Mouse (Mus musculus): ENCODE data around the gene Ftsj3. TPM values are rescaled to one million over a fixed set of nuclear protein-coding genes. Genes with fewer than 3 reads are reported as not detected.
"Not testable (repeated sequence)": the region's sequence is repeated elsewhere in the genome, so short reads cannot be mapped to it uniquely, and the experiment has no call there.

Gene Ftsj3
- total RNA-seq, 4 experiments from 2014 or later: 24.2 to 34.4 (median 29.6) TPM

- no peak for DNase-seq (ENCODE audit: low spot score in 2 of 2)
Observed at GRCm38 (mm10) chr11:106269060-106269431, 13.2 kb upstream of the Ftsj3 start.

GRCm38 (mm10) chr11:106268326-106269059, 12.6 kb upstream of the Ftsj3 start:
- DNase-seq (ENCODE audit: low spot score in 2 of 2): no peak

- DNase-seq (ENCODE audit: low spot score in 2 of 2): no peak
Observed at GRCm38 (mm10) chr11:106267871-106268270, 12.0 kb upstream of the Ftsj3 start.

GRCm38 (mm10) chr11:106267311-106267852, 11.5 kb upstream of the Ftsj3 start:
- DNase-seq (ENCODE audit: low spot score in 2 of 2): no peak

GRCm38 (mm10) chr11:106266431-106266830, 10.6 kb upstream of the Ftsj3 start:
- DNase-seq (ENCODE audit: low spot score in 2 of 2): no peak

GRCm38 (mm10) chr11:106265570-106265969, 9.7 kb upstream of the Ftsj3 start:
- no peak for DNase-seq (ENCODE audit: low spot score in 2 of 2)

GRCm38 (mm10) chr11:106264988-106265387, 9.1 kb upstream of the Ftsj3 start:
- DNase-seq (ENCODE audit: low spot score in 2 of 2): no peak

- no peak for DNase-seq (ENCODE audit: low spot score in 2 of 2)
Observed at GRCm38 (mm10) chr11:106263963-106264362, 8.1 kb upstream of the Ftsj3 start.

GRCm38 (mm10) chr11:106260826-106261450, 5.1 kb upstream of the Ftsj3 start:
- no peak for DNase-seq (ENCODE audit: low spot score in 2 of 2)

GRCm38 (mm10) chr11:106256775-106257174, 896 bp upstream of the Ftsj3 start:
- no peak for DNase-seq (ENCODE audit: low spot score in 2 of 2)

- no peak for DNase-seq (ENCODE audit: low spot score in 2 of 2)
Observed at GRCm38 (mm10) chr11:106255174-106255573, 705 bp downstream of the Ftsj3 start.

- DNase-seq (ENCODE audit: low spot score in 2 of 2): no peak
Observed at GRCm38 (mm10) chr11:106254767-106255166, 1.1 kb downstream of the Ftsj3 start.

- no peak for DNase-seq (ENCODE audit: low spot score in 2 of 2)
Observed at GRCm38 (mm10) chr11:106249326-106249725, 6.6 kb downstream of the Ftsj3 start.

- DNase-seq (ENCODE audit: low spot score in 2 of 2): no peak
Observed at GRCm38 (mm10) chr11:106246834-106247233, 9.0 kb downstream of the Ftsj3 start.

- DNase-seq (ENCODE audit: low spot score in 2 of 2): not testable (repeated sequence)
Observed at GRCm38 (mm10) chr11:106233978-106234377, 21.9 kb downstream of the Ftsj3 start.

- DNase-seq (ENCODE audit: low spot score in 2 of 2): no peak
Observed at GRCm38 (mm10) chr11:106220603-106221002, 35.3 kb downstream of the Ftsj3 start.

GRCm38 (mm10) chr11:106216730-106217490, 39.0 kb downstream of the Ftsj3 start, which contains the start of gene Ddx42:
Ddx42 (plus strand) TSS chr11:106216926.
- peak in 1 of 2 experiments; percentile 94 for DNase-seq (ENCODE audit: low spot score in 2 of 2)

- peak; percentile 80 to 99 for DNase-seq (ENCODE audit: low spot score in 2 of 2)
Observed at GRCm38 (mm10) chr11:106215927-106216729, 39.8 kb downstream of the Ftsj3 start, which contains the start of gene Ccdc47. Ccdc47 (minus strand) TSS chr11:106216344.

- DNase-seq (ENCODE audit: low spot score in 2 of 2): no peak
Observed at GRCm38 (mm10) chr11:106215450-106215859, 40.4 kb downstream of the Ftsj3 start.

- no peak for DNase-seq (ENCODE audit: low spot score in 2 of 2)
Observed at GRCm38 (mm10) chr11:106214856-106215255, 41.0 kb downstream of the Ftsj3 start.

- DNase-seq (ENCODE audit: low spot score in 2 of 2): no peak
Observed at GRCm38 (mm10) chr11:106212771-106213170, 43.1 kb downstream of the Ftsj3 start.

All from left cerebral cortex, adult 8-10 months (tissue).